Mouse (Mus musculus) megakaryocyte, embryonic 14.5 days (primary cell): ENCODE data around the gene Adam23. TPM values are rescaled to one million over a fixed set of nuclear protein-coding genes. Genes with fewer than 3 reads are reported as not detected.
"Not testable (repeated sequence)": the region's sequence is repeated elsewhere in the genome, so short reads cannot be mapped to it uniquely, and the experiment has no call there.

Experiments used
- H3K27me3 ChIP-seq: replicated peaks from 2 replicates; pipeline ENCODE3; 2012; ENCODE audit warnings: inconsistent platforms
- H3K36me3 ChIP-seq: replicated peaks from 2 replicates; pipeline ENCODE3; 2012; ENCODE audit warnings: low read length, inconsistent platforms, mixed read lengths
- H3K4me1 ChIP-seq: 2 replicates; pipeline ENCODE4 v1.6.1; 2012; ENCODE audit warnings: inconsistent platforms
- H3K4me3 ChIP-seq: replicated peaks from 2 replicates; pipeline ENCODE3; 2012; ENCODE audit warnings: moderate library complexity, mild to moderate bottlenecking, inconsistent platforms
- H3K9me3 ChIP-seq: 2 replicates; pipeline ENCODE4 v1.6.1; 2012; ENCODE audit warnings: inconsistent platforms
- FLI1 ChIP-seq: IDR thresholded peaks from 2 replicates; pipeline ENCODE4 v1.6.1; 2012; ENCODE audit warnings: low read length, inconsistent platforms, mixed read lengths
- GATA1 ChIP-seq: IDR thresholded peaks from 3 replicates; pipeline ENCODE4 v1.6.1; 2012; ENCODE audit warnings: mixed read lengths, low read length, inconsistent platforms, borderline replicate concordance
- polyA plus RNA-seq: library from polyadenylated mRNA; stranded (reverse); fragments of >175 nt; gene quantifications from 2 replicates; pipeline ENCODE4 v1.2.3, GENCODE M21; 2012; ENCODE audit warnings: low replicate concordance; ENCODE audit not compliant: insufficient read depth

Gene Adam23
- polyA plus RNA-seq, 1 experiment = 0.09 TPM

GRCm38 (mm10) chr1:63615668-63616067 lies 170.0 kb downstream of the Adam23 start, which contains the start of gene Gm39653:
Gm39653 (plus strand) TSS chr1:63615968.
- TF ChIP-seq GATA1 = no peak
- TF ChIP-seq FLI1 = no peak
- H3K27me3 ChIP-seq = peaks cover 2% of the 10 kb centered on the region
- H3K9me3 ChIP-seq = 0 out of 2 replicates have a peak, but pooled peaks cover 2% of the 10 kb centered on the region
- H3K4me3 ChIP-seq = no peak within 1 kb of the TSS
- H3K36me3 ChIP-seq = no peaks in the 10 kb centered on the region
- H3K4me1 ChIP-seq = no peaks in the 10 kb centered on the region

GRCm38 (mm10) chr1:63628211-63628610 lies 182.5 kb downstream of the Adam23 start:
- Histone ChIP-seq H3K36me3 (no peaks in the 10 kb centered on the region), H3K27me3 (no peaks in the 10 kb centered on the region), H3K4me1 (peaks cover 3% of the 10 kb centered on the region; the same call in 1 of the 2 replicates), H3K9me3 (peaks cover 11% of the 10 kb centered on the region), H3K4me3 (no peak overlapping the region)
- TF ChIP-seq GATA1 = no peak
- no peak for TF ChIP-seq FLI1

- H3K27me3 ChIP-seq, H3K4me1 ChIP-seq, H3K36me3 ChIP-seq: not testable (repeated sequence)
- H3K9me3 ChIP-seq = peaks cover 11% of the 10 kb centered on the region
- H3K4me3 ChIP-seq = peak overlapping the region; percentile 75
Measured at GRCm38 (mm10) chr1:63630390-63630789, 184.7 kb downstream of the Adam23 start.

GRCm38 (mm10) chr1:63639921-63640320 lies 194.2 kb downstream of the Adam23 start:
- Histone ChIP-seq H3K4me3 (no peak overlapping the region), H3K36me3 (no peaks in the 10 kb centered on the region)
- no peak for TF ChIP-seq GATA1
- no peak for TF ChIP-seq FLI1

More at GRCm38 (mm10) chr1:63639921-63640320, 194.2 kb downstream of the Adam23 start:
- Histone ChIP-seq H3K4me1 (no peaks in the 10 kb centered on the region), H3K9me3 (no peaks in the 10 kb centered on the region), H3K27me3 (peaks cover 4% of the 10 kb centered on the region)

Other genes starting within 250 kb of the Adam23 start
- gene Gpr1, start 231.3 kb upstream of the Adam23 start, polyA plus RNA-seq = not detected in 2 replicates
- gene Zdbf2, start 172.6 kb upstream of the Adam23 start, polyA plus RNA-seq = 0.11 TPM in 1 of 2 replicates, not detected in the other
- not detected in 2 replicates for gene Gm39653, start 170.1 kb downstream of the Adam23 start, polyA plus RNA-seq
- gene Dytn, start 241.0 kb downstream of the Adam23 start, polyA plus RNA-seq = not detected in 2 replicates